Mouse (Mus musculus): ENCODE data around the gene Eea1.
"Not testable (repeated sequence)": the region's sequence is repeated elsewhere in the genome, so short reads cannot be mapped to it uniquely, and the experiment has no call there.

The Eea1 gene

GRCm38 (mm10) chr10:96067347-96067746 is 126.9 kb downstream of the Eea1 start:
- DNase-seq (ENCODE audit: low spot score in 2 of 2), result no peak

GRCm38 (mm10) chr10:96074386-96074785 is 133.9 kb downstream of the Eea1 start:
- no peak for DNase-seq (ENCODE audit: low spot score in 2 of 2)

DNA sequence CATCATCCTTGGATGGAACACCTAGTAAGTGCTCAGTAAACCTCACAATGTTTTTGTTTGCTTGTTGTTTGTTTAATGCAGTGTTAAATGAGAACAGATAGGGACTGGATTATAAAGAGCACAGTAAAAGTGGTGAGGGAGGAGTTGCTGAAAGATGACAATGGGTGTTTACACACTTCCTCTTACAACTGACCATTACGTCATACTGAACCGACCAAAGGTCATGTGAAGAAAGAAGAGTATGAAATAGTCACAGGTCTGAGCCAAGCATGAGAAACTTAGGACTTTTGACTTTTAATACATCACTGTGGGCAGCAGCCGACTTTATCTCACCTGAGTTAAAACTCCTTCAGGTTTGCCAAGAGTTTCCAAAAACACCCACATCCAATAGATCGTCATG is 135.0 kb downstream of the Eea1 start:
- DNase-seq (ENCODE audit: low spot score in 2 of 2), result no peak

- no peak for DNase-seq (ENCODE audit: low spot score in 2 of 2)
Observed at GRCm38 (mm10) chr10:96075880-96076279, 135.4 kb downstream of the Eea1 start.

GRCm38 (mm10) chr10:96076461-96076860 is 136.0 kb downstream of the Eea1 start:
- DNase-seq (ENCODE audit: low spot score in 2 of 2), result no peak

- DNase-seq (ENCODE audit: low spot score in 2 of 2), result not testable (repeated sequence)
Observed at GRCm38 (mm10) chr10:96077480-96078066, 137.1 kb downstream of the Eea1 start.

GRCm38 (mm10) chr10:96079823-96080222 is 139.4 kb downstream of the Eea1 start:
- DNase-seq (ENCODE audit: low spot score in 2 of 2), result no peak

DNA sequence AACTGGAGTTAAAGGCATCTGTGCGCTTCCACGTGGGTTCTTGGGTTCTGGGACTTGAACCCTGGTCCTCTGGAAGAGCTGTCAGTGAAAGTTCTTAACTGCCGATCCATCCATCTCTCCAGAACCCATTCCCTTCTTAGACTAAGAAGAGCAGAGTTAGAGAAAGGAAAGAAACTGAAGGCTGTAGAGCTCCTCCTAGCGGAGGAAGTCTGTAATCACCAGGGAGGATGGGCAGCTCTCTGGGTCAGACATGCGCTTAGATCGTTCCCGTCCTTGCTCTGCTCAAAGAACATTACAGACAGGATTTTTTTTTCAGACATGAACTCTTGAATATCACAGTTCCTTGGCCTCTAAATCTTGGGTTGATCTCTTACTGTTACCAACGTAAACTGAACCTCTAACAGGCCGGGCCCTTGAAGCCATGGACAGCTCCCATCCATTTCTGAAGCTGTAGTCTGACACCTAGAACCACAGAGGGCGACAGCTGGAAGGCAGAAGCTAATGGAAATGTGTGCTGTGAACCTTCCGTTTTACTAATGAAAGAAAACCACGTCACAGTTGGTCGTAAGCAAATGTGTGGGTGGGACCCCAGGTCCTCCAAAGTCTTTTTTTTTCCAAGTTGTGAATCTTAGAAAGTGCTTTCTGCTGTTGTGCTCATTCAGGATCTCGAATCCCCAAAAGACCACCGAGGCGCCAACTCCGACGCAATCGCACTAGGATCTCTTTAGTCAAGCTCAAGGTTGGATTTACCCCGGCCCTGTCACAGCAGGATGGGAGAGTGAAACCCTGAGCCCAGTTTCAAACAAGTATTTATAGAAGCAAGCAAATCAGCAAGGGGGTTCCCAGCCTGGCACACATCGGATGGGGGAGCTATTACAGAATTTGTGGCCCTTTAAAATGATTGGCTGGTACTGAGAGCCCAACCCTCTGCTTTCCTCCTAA is 140.3 kb downstream of the Eea1 start:
- DNase-seq (ENCODE audit: low spot score in 2 of 2), result no peak

DNA sequence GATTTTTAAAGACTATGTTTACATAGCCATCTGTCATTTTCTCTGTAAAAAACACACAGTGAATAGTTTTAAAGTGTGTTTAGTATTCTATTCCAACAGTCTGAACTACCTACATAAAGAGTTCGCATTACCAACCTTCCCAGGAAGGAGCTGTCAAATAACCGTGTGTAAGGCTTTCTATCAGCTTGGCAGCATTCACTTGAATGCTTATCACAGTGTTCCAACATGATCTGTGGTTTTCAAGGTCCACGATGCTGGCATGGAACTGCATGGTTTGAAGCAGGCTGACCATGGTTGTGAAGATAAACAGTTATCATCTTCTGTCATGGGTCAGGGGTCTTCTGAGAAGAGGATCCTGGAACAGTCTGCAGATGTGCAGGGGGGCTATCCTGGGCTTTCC is 141.8 kb downstream of the Eea1 start:
- DNase-seq (ENCODE audit: low spot score in 2 of 2), result no peak

DNA sequence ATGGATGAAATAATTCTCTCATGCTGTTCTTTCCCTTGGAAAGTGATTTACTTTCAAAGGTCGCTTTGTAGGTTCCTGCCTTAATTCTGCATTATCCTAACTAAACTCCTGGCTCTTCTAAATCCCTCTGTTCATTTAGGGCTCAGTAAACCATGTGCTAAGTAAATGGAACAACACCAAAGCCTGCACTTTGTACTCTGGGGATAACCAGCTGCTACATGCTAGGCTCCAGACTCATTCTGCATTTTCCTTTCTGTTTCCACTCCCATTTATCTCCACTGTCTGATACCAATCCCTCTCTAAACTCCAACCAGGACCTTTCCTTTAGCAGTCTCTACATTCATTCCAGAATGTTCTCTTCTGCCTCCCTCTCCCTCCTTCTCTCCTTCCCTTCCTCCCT is 149.3 kb downstream of the Eea1 start:
- no peak for DNase-seq (ENCODE audit: low spot score in 2 of 2)

DNA sequence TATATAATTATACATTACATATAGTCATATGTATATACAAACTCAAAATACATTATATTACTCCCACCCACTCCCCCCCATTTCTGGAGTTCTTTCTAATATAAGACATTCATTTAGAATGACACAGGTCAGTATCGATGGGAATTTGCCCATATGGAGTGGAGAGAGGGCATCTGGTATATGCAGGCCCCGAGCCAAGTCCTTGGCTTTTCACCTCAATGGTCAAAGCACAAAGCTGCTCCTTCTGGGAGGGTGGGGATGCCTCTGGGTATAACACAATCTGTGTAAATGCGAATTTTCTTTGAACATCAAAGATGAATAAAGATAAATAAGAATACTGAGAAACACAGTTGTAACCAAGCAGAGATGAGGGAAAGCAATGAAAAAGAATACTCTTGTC is 149.9 kb downstream of the Eea1 start:
- DNase-seq (ENCODE audit: low spot score in 2 of 2), result no peak

GRCm38 (mm10) chr10:96093890-96094531 is 153.6 kb downstream of the Eea1 start:
- DNase-seq (ENCODE audit: low spot score in 2 of 2), result no peak

DNA sequence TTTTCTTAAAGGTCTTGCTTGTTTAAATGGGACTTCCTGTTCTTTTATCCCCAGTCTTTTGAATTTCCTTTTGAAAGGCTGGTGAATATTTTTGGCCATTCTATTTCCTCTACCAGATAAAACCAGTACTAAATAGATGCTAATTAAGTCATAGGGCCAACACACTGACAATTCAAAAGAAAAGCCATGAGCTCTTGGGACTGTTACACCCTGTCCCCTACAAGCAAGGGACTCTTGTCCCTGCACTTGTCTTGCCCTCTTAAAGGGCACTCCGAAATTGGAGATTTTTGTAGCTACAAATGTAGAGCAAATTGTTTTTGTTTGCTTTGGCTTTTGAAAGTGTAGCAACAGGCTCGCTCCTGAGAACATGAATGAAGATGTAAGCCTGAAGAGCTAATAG is 154.1 kb downstream of the Eea1 start:
- DNase-seq (ENCODE audit: low spot score in 2 of 2), result no peak
